Mouse (Mus musculus) MEL-GATA-1-ER (cell line): Measurements from ENCODE around the gene Dcbld1.
"Not testable (repeated sequence)": the region's sequence is repeated elsewhere in the genome, so short reads cannot be mapped to it uniquely, and the experiment has no call there.

ENCODE experiments used
- DNase-seq: peaks from one replicate; pipeline ENCODE4 v3.0.0-alpha.2; 2012; ENCODE audit warnings: low read depth; ENCODE audit errors: extremely low read depth

Gene Dcbld1

GRCm38 (mm10) chr10:52260209-52260608, 26.8 kb downstream of the Dcbld1 start:
- no peak for DNase-seq

GRCm38 (mm10) chr10:52264162-52264561, 30.7 kb downstream of the Dcbld1 start:
- DNase-seq: no peak

GRCm38 (mm10) chr10:52268879-52269278, 35.5 kb downstream of the Dcbld1 start:
- peak; percentile 44 for DNase-seq

- peak; percentile 28 for DNase-seq
These were observed 38.0 kb downstream of the Dcbld1 start for GRCm38 (mm10) chr10:52271385-52271784.

- no peak for DNase-seq
These were observed 39.6 kb downstream of the Dcbld1 start for GRCm38 (mm10) chr10:52273012-52273411.

GRCm38 (mm10) chr10:52274001-52274909, 40.8 kb downstream of the Dcbld1 start:
- DNase-seq: no peak

GRCm38 (mm10) chr10:52274910-52275604, 41.6 kb downstream of the Dcbld1 start:
- no peak for DNase-seq

- DNase-seq: no peak
These were observed 43.2 kb downstream of the Dcbld1 start for GRCm38 (mm10) chr10:52276579-52276978.

- DNase-seq: not testable (repeated sequence)
These were observed 44.1 kb downstream of the Dcbld1 start for GRCm38 (mm10) chr10:52277564-52277963.

- no peak for DNase-seq
These were observed 44.6 kb downstream of the Dcbld1 start for GRCm38 (mm10) chr10:52278011-52278434.

- DNase-seq: no peak
These were observed 45.4 kb downstream of the Dcbld1 start for GRCm38 (mm10) chr10:52278866-52279265.

GRCm38 (mm10) chr10:52279876-52280275, 46.5 kb downstream of the Dcbld1 start:
- no peak for DNase-seq

- DNase-seq: no peak
These were observed 47.2 kb downstream of the Dcbld1 start for GRCm38 (mm10) chr10:52280623-52281022.

- DNase-seq: no peak
These were observed 47.9 kb downstream of the Dcbld1 start for GRCm38 (mm10) chr10:52281337-52281736.

- no peak for DNase-seq
These were observed 51.2 kb downstream of the Dcbld1 start for GRCm38 (mm10) chr10:52284578-52284977.

GRCm38 (mm10) chr10:52287852-52288533, 54.6 kb downstream of the Dcbld1 start:
- DNase-seq: no peak

- no peak for DNase-seq
These were observed 55.8 kb downstream of the Dcbld1 start for GRCm38 (mm10) chr10:52289261-52289660.

GRCm38 (mm10) chr10:52292391-52292790, 59.0 kb downstream of the Dcbld1 start:
- not testable (repeated sequence) for DNase-seq

- DNase-seq: no peak
These were observed 60.6 kb downstream of the Dcbld1 start for GRCm38 (mm10) chr10:52293921-52294577.

- DNase-seq: no peak
These were observed 62.5 kb downstream of the Dcbld1 start for GRCm38 (mm10) chr10:52295934-52296333.

- not testable (repeated sequence) for DNase-seq
These were observed 65.1 kb downstream of the Dcbld1 start for GRCm38 (mm10) chr10:52298568-52298967.
